Mouse (Mus musculus) hindbrain, postnatal 0 days (tissue): ENCODE data around the gene Prickle2. TPM values are rescaled to one million over a fixed set of nuclear protein-coding genes. Genes with fewer than 3 reads are reported as not detected.

Experiments
- ATAC-seq: fragments of 200-750 bp; cut with Nextera tagmentation; 2 replicates; pipeline ENCODE4 v1.8.0; 2017; ENCODE audit warnings: mild to moderate bottlenecking, moderate TSS enrichment, moderate library complexity
- DNase-seq: peaks from one replicate; pipeline ENCODE4 v3.0.0-alpha.2; 2015; ENCODE audit warnings: low spot score
- H3K27ac ChIP-seq: fragments of 300-500 bp; sonication (generic); 2 replicates; pipeline ENCODE4 v1.5.1; 2014; ENCODE audit warnings: mild to moderate bottlenecking
- H3K27me3 ChIP-seq: fragments of 300-500 bp; sonication (generic); 2 replicates; pipeline ENCODE4 v1.6.1; 2014; ENCODE audit warnings: low read length, mixed read lengths; ENCODE audit not compliant: insufficient read depth
- H3K36me3 ChIP-seq: fragments of 300-500 bp; sonication (generic); 2 replicates; pipeline ENCODE4 v1.6.1; 2014; ENCODE audit warnings: low read length, mixed read lengths; ENCODE audit not compliant: insufficient read depth
- H3K4me1 ChIP-seq: fragments of 300-500 bp; sonication (generic); 2 replicates; pipeline ENCODE4 v1.6.1; 2014; ENCODE audit warnings: antibody characterized with exemption, low read length, mixed read lengths; ENCODE audit not compliant: insufficient read depth
- H3K4me2 ChIP-seq: fragments of 300-500 bp; sonication (generic); 2 replicates; pipeline ENCODE4 v1.6.1; 2014; ENCODE audit warnings: low read depth, mild to moderate bottlenecking, low read length, moderate library complexity, mixed read lengths
- H3K4me3 ChIP-seq: fragments of 300-500 bp; sonication (generic); 2 replicates; pipeline ENCODE4 v1.5.1; 2014; ENCODE audit warnings: low read length
- H3K9ac ChIP-seq: fragments of 300-500 bp; sonication (generic); replicated peaks from 2 replicates; pipeline ENCODE4 v1.6.1; 2014; ENCODE audit warnings: mild to moderate bottlenecking, low read length, moderate library complexity, mixed read lengths
- H3K9me3 ChIP-seq: fragments of 300-500 bp; sonication (generic); 2 replicates; pipeline ENCODE4 v1.6.1; 2016; ENCODE audit warnings: low read length, mixed read lengths
- CTCF ChIP-seq: IDR thresholded peaks from 2 replicates; pipeline ENCODE4 v1.5.1; 2016; ENCODE audit warnings: antibody characterized with exemption, control low read depth, low read depth
- WGBS: fragments of 180-500 bp; shearing (Covaris S2); extraction: QIAGEN DNeasy Blood & Tissue Kit; methylation state at CpG from one replicate; pipeline ENCODE4 v1.1.7; 2014; 5-methylcytosine and 5-hydroxymethylcytosine counted together
- polyA plus RNA-seq: library from polyadenylated mRNA; unstranded; fragments of >200 nt; fragmentation: Nextera tagmentation; extraction: Ambion mirVana; gene quantifications from 2 replicates; pipeline ENCODE4 v1.2.1, GENCODE M21; 2015
- total RNA-seq: library from RNA; depleted of rRNA; stranded (reverse); fragments of >200 nt; gene quantifications from 2 replicates; pipeline ENCODE4 v1.2.3, GENCODE M21; 2014

Prickle2 gene
- total and polyA plus RNA-seq, 2 experiments from 2014 or later = 11.3 to 38.7 TPM

GRCm38 (mm10) chr6:92728084-92728483 is 22.1 kb upstream of the Prickle2 start:
- Histone ChIP-seq H3K9ac (peak overlapping the region; percentile 28; the same call in 1 of the 2 replicates), H3K36me3 (no peaks in the 10 kb centered on the region), H3K27ac (peak overlapping the region; percentile 81), H3K4me3 (no peak overlapping the region), H3K9me3 (no peaks in the 10 kb centered on the region), H3K4me1 (no peaks in the 10 kb centered on the region; the same call in 1 of the 2 replicates), H3K4me2 (peak overlapping the region; percentile 22; the same call in 1 of the 2 replicates), H3K27me3 (no peaks in the 10 kb centered on the region)
- 4% methylated on average over 10 of the region's 10 CpGs for WGBS
- DNase-seq (peak; percentile 93), ATAC-seq (peak; percentile 76)
- TF ChIP-seq CTCF = peak; percentile 98

DNA sequence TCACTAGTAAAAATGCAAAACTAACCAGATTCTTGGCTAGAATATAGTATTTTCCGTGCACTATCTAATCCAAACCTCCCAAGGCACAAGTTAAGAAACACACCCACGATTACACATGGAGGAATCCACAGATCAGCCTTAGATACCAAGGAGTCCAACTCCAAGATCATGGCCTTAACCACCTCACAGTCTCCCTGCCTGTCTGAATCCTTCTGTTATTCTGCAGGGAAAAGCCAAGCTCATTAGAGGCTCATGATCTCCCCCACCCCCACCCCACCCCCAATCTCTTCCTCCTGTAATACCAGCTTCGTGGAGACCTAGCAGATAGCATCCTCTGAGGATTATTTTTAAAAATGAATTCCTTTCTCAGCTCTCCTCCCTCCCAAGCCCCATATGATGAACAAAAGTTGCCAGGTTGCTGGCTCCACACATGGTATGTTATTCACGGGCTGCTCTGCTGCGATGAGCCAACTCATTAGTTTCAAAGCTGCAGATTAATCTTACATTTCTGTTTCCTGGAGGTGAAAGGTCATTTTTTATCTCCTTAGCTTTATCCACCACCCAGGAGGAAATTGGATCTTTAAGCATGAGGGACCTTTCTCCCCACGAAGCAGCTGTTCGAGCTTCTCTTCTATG is 21.5 kb upstream of the Prickle2 start:
- peak; percentile 28 for DNase-seq
- TF ChIP-seq CTCF = no peak
- Histone ChIP-seq H3K4me2 (no peak overlapping the region), H3K36me3 (no peaks in the 10 kb centered on the region), H3K27ac (no peak overlapping the region), H3K9ac (no peak overlapping the region), H3K4me3 (no peak overlapping the region), H3K4me1 (no peaks in the 10 kb centered on the region; the same call in 1 of the 2 replicates), H3K27me3 (no peaks in the 10 kb centered on the region), H3K9me3 (no peaks in the 10 kb centered on the region)
- no peak for ATAC-seq
- 21% methylated on average over 7 of the region's 7 CpGs for WGBS

- no peak for ATAC-seq
- no peak for DNase-seq
- no peak for TF ChIP-seq CTCF
- H3K4me1 ChIP-seq = no peaks in the 10 kb centered on the region; the same call in 1 of the 2 replicates
- no peak overlapping the region for H3K4me3 ChIP-seq
- H3K27me3 ChIP-seq = no peaks in the 10 kb centered on the region
- H3K9me3 ChIP-seq = no peaks in the 10 kb centered on the region
- WGBS = 84% methylated on average over 5 of the region's 5 CpGs
- no peaks in the 10 kb centered on the region for H3K36me3 ChIP-seq
- H3K4me2 ChIP-seq = no peak overlapping the region
- H3K27ac ChIP-seq = no peak overlapping the region
- no peak overlapping the region for H3K9ac ChIP-seq
Measured at GRCm38 (mm10) chr6:92726121-92726520, 20.2 kb upstream of the Prickle2 start.

- no peak for ATAC-seq
- Histone ChIP-seq H3K9ac (no peak overlapping the region), H3K4me3 (no peak overlapping the region), H3K9me3 (no peaks in the 10 kb centered on the region), H3K36me3 (no peaks in the 10 kb centered on the region), H3K4me2 (no peak overlapping the region), H3K27me3 (no peaks in the 10 kb centered on the region), H3K27ac (no peak overlapping the region), H3K4me1 (no peaks in the 10 kb centered on the region; the same call in 1 of the 2 replicates)
- WGBS = 29% methylated on average over 2 of the region's 2 CpGs
- no peak for TF ChIP-seq CTCF
- DNase-seq = peak; percentile 41
Measured at GRCm38 (mm10) chr6:92724394-92724793, 18.4 kb upstream of the Prickle2 start.

- no peaks in the 10 kb centered on the region for H3K27me3 ChIP-seq
- 63% methylated on average over 3 of the region's 3 CpGs for WGBS
- no peak overlapping the region for H3K27ac ChIP-seq
- H3K9ac ChIP-seq = no peak overlapping the region
- no peak overlapping the region for H3K4me2 ChIP-seq
- no peak for ATAC-seq
- TF ChIP-seq CTCF = no peak
- no peak for DNase-seq
- no peaks in the 10 kb centered on the region for H3K4me1 ChIP-seq
- no peaks in the 10 kb centered on the region for H3K36me3 ChIP-seq
- no peaks in the 10 kb centered on the region for H3K9me3 ChIP-seq
- H3K4me3 ChIP-seq = no peak overlapping the region
Measured at GRCm38 (mm10) chr6:92715806-92716205, 9.9 kb upstream of the Prickle2 start.

DNA sequence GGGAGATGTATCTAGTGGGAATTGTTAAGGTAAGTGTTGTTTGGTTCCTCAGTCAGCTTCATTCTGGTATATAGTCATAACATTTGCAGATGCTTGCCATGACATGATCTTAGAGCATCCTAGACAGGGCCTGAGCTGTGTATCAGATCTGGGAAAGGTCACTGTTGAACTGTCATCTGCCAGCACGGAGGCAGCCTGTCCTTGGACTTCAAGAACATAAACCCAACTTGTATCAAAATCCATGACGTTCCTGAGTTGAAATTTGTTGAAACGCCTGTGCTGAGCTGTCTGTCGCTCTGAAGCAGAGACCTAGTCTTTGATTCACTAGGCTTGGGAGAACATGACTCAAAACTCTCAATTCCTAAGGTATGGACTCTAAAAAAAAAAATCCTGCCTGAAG is 8.8 kb upstream of the Prickle2 start:
- no peak overlapping the region for H3K9ac ChIP-seq
- H3K36me3 ChIP-seq = no peaks in the 10 kb centered on the region
- H3K27ac ChIP-seq = no peak overlapping the region
- no peak for TF ChIP-seq CTCF
- no peaks in the 10 kb centered on the region for H3K9me3 ChIP-seq
- no peaks in the 10 kb centered on the region for H3K27me3 ChIP-seq
- no peak for ATAC-seq
- DNase-seq = no peak
- H3K4me2 ChIP-seq = no peak overlapping the region
- H3K4me1 ChIP-seq = no peaks in the 10 kb centered on the region
- no peak overlapping the region for H3K4me3 ChIP-seq
- WGBS = 89% methylated on average over 4 of the region's 4 CpGs

GRCm38 (mm10) chr6:92708137-92708536 is 2.2 kb upstream of the Prickle2 start:
- Histone ChIP-seq H3K36me3 (no peaks in the 10 kb centered on the region), H3K9ac (no peak overlapping the region), H3K27me3 (no peaks in the 10 kb centered on the region), H3K4me2 (no peak overlapping the region), H3K4me3 (no peak overlapping the region), H3K4me1 (peaks cover 5% of the 10 kb centered on the region; the same call in 1 of the 2 replicates), H3K27ac (no peak overlapping the region), H3K9me3 (no peaks in the 10 kb centered on the region)
- DNase-seq (peak; percentile 25), ATAC-seq (no peak)
- 65% methylated on average over 4 of the region's 4 CpGs for WGBS
- TF ChIP-seq CTCF = peak; percentile 64
